Comparison of ENCODE assay signal across 8 mouse cellular contexts in the genomic region with DNA sequence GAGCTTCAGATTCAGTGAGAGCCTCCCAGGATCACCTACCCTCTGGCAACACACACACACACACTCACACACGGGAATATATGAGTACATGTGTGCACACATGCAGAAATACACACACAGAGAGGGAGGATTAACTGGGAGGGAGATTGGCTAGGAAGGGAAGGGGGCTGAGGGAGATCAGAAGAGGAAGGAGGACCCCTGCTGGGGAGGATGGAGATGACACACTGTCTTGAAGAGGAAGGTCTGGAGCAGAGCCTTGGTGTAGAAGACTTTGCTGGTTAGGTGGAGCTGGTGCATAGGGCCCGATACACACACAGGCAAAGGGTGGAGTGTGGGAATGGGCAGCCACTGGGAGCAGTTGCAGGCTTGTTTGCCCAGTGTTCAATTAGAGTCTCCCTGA. TPM values are rescaled to one million over a fixed set of nuclear protein-coding genes. Genes with fewer than 3 reads are reported as not detected.
A peak's percentile ranks its signal among the peaks of the same experiment; 100 is the strongest.
DNase-seq lines count a peak whose midpoint lies in the region; ATAC-seq and TF ChIP-seq lines count a peak whose summit lies in the region.
"Had no signal": no experiment of that assay in that cellular context is flagged by ENCODE, and none has a peak within 500 bp of the region (broad histone marks: within the 10 kb centered on the region; RNA-seq: fewer than 3 reads in every experiment).

No protein-coding gene starts in this region.

- no peak for TF ChIP-seq EP300 in liver, postnatal 0 days (IDR thresholded peaks at IDR 0.05; ENCODE audit: low read depth)

- H3K27me3 ChIP-seq in liver, postnatal 0 days (ENCODE audit: insufficient read depth, low read length): no peaks in the 10 kb centered on the region
- H3K27me3 ChIP-seq in liver, embryonic 11.5 days (replicated peaks; ENCODE audit: control insufficient read depth, insufficient read depth, low read length): no peaks in the 10 kb centered on the region

- 56% methylated on average over 2 of the region's 2 CpGs for WGBS in liver, postnatal 0 days (ENCODE audit: insufficient replicate concordance)
- whole genome bisulfite sequencing in liver, embryonic 11.5 days: 57% methylated on average over 2 of the region's 2 CpGs

- H3K4me2 ChIP-seq in liver, postnatal 0 days (ENCODE audit: low read depth, low read length): no peak overlapping the region
- H3K4me2 ChIP-seq in liver, embryonic 11.5 days: no peak overlapping the region

- TF ChIP-seq CTCF in liver, postnatal 0 days (IDR thresholded peaks at IDR 0.05; ENCODE audit: low read depth): peak; percentile 56

- no peak overlapping the region for H3K27ac ChIP-seq in liver, postnatal 0 days (ENCODE audit: low read depth)
- H3K27ac ChIP-seq in liver, embryonic 11.5 days (ENCODE audit: low read depth, low read length): no peak overlapping the region

- no peaks in the 10 kb centered on the region for H3K9me3 ChIP-seq in liver, postnatal 0 days (ENCODE audit: low read length)
- no peaks in the 10 kb centered on the region for H3K9me3 ChIP-seq in liver, embryonic 11.5 days (ENCODE audit: control insufficient read depth, low read length)

- no peaks in the 10 kb centered on the region for H3K4me1 ChIP-seq in liver, postnatal 0 days (ENCODE audit: insufficient read depth)
- H3K4me1 ChIP-seq in liver, embryonic 11.5 days (replicated peaks; ENCODE audit: control insufficient read depth, insufficient read depth, low read length): no peaks in the 10 kb centered on the region

- no peak overlapping the region for H3K9ac ChIP-seq in liver, postnatal 0 days (replicated peaks)
- H3K9ac ChIP-seq in liver, embryonic 11.5 days (ENCODE audit: low read depth, low read length): no peak overlapping the region

- H3K4me3 ChIP-seq in liver, postnatal 0 days (ENCODE audit: low read depth, low read length): no peak overlapping the region
- no peak overlapping the region for H3K4me3 ChIP-seq in liver, embryonic 11.5 days (ENCODE audit: low read depth, low read length)
- H3K4me3 ChIP-seq: megakaryocyte, embryonic 14.5 days had no signal

- no peaks in the 10 kb centered on the region for H3K36me3 ChIP-seq in liver, postnatal 0 days (replicated peaks; ENCODE audit: insufficient read depth, low read length)
- no peaks in the 10 kb centered on the region for H3K36me3 ChIP-seq in liver, embryonic 11.5 days (ENCODE audit: control insufficient read depth, insufficient read depth, low read length)

- no peak for DNase-seq in liver, postnatal 0 days
- no peak for DNase-seq in liver, embryonic 11.5 days (ENCODE audit: low spot score)
- DNase-seq in adrenal gland, postnatal 36 days: peak; percentile 50 to 55
- peak; percentile 13 for DNase-seq in embryo, embryonic 11.5 days (ENCODE audit: low read depth, low spot score)
- peak; percentile 68 for DNase-seq in kidney, postnatal 14 days
- DNase-seq in lung, postnatal 14 days: peak; percentile 51

- no peak for ATAC-seq in liver, postnatal 0 days
- ATAC-seq in liver, embryonic 11.5 days (replicated peaks; ENCODE audit: low FRiP score): no peak
- ATAC-seq in megakaryocyte progenitor cell, adult 5-6 weeks (replicated peaks; ENCODE audit: poor library complexity): no peak

RNA-seq across cellular contexts. Expression of a gene that starts 17.7 kb away (rescaled TPM):
- polyA plus RNA-seq in liver, postnatal 0 days (2015; fragmentation: Nextera tagmentation; extraction: Ambion mirVana): 0.05 and 0.06 TPM in 2 replicates
- polyA plus RNA-seq in liver, embryonic 11.5 days (2014; fragmentation: Nextera tagmentation; extraction: Ambion mirVana): 0.25 TPM in 1 of 2 replicates, not detected in the other
- 1 to 10 TPM; 2.1 to 2.5 TPM for total RNA-seq in adrenal gland, postnatal 36 days (2021)
- not detected in 2 replicates for total RNA-seq in megakaryocyte progenitor cell, adult 5-6 weeks (2015)
- total RNA-seq in megakaryocyte progenitor cell, adult 5-6 weeks (2017): not detected in 2 replicates

RNA-seq across cellular contexts. Expression of a gene that starts 35.9 kb away (rescaled TPM):
- polyA plus RNA-seq in liver, postnatal 0 days (2015; fragmentation: Nextera tagmentation; extraction: Ambion mirVana): not detected in 2 replicates
- polyA plus RNA-seq in liver, embryonic 11.5 days (2014; fragmentation: Nextera tagmentation; extraction: Ambion mirVana): not detected in 2 replicates
- total RNA-seq in adrenal gland, postnatal 36 days (2021): 10 to 100 TPM; 19.8 to 31.3 TPM
- total RNA-seq in megakaryocyte progenitor cell, adult 5-6 weeks (2015): not detected in 2 replicates
- total RNA-seq in megakaryocyte progenitor cell, adult 5-6 weeks (2017): not detected in 2 replicates

RNA-seq across cellular contexts. Expression of a gene that starts 56.3 kb away (rescaled TPM):
- 0.05 and 0.08 TPM in 2 replicates for polyA plus RNA-seq in liver, postnatal 0 days (2015; fragmentation: Nextera tagmentation; extraction: Ambion mirVana)
- polyA plus RNA-seq in liver, embryonic 11.5 days (2014; fragmentation: Nextera tagmentation; extraction: Ambion mirVana): 0.48 and 0.74 TPM in 2 replicates
- total RNA-seq in adrenal gland, postnatal 36 days (2021): under 1 TPM; 0.76 to 0.79 TPM
- not detected in 2 replicates for total RNA-seq in megakaryocyte progenitor cell, adult 5-6 weeks (2015)
- total RNA-seq in megakaryocyte progenitor cell, adult 5-6 weeks (2017): not detected in 2 replicates

Comparison
In these comparisons a context has a peak if more than half of its experiments do, and no peak if none do; other contexts are left out.
1. DNase-seq: peak in adrenal gland, postnatal 36 days (2 of 2), embryo, embryonic 11.5 days (single experiment), kidney, postnatal 14 days (single experiment) and lung, postnatal 14 days (single experiment); none in liver, postnatal 0 days (single experiment) and liver, embryonic 11.5 days (single experiment).
2. RNA of a gene that starts 35.9 kb away (total RNA-seq): 19.8 to 31.3 TPM in adrenal gland, postnatal 36 days; not detected in megakaryocyte progenitor cell, adult 5-6 weeks; every median in the first group is over 10 times any median in the second.